Mouse (Mus musculus) heart, adult 2 months (tissue): ENCODE measurements around the gene Lyl1. TPM values are rescaled to one million over a fixed set of nuclear protein-coding genes. Genes with fewer than 3 reads are reported as not detected.
A peak's percentile ranks its signal among the peaks of the same experiment; 100 is the strongest.

Experiments used
- DNase-seq, 2 experiments: peaks; one replicate each; pipeline ENCODE4 v3.0.0; 2021
- H3K27ac ChIP-seq: fragments of 200-600 bp; 2 replicates; pipeline ENCODE4 v1.8.1; 2022
- H3K27me3 ChIP-seq: fragments of 200-500 bp; 2 replicates; pipeline ENCODE4 v1.6.1; 2012; ENCODE audit warnings: mild to moderate bottlenecking, low read length, inconsistent platforms, mixed read lengths; ENCODE audit not compliant: control insufficient read depth, insufficient read depth
- H3K36me3 ChIP-seq: fragments of 200-500 bp; 2 replicates; pipeline ENCODE4 v1.6.1; 2012; ENCODE audit warnings: low read length, inconsistent platforms; ENCODE audit not compliant: control insufficient read depth, insufficient read depth
- H3K4me1 ChIP-seq: fragments of 200-500 bp; 2 replicates; pipeline ENCODE4 v1.6.1; 2011; ENCODE audit warnings: low read length; ENCODE audit not compliant: control insufficient read depth, insufficient read depth
- H3K4me3 ChIP-seq: fragments of 200-600 bp; 2 replicates; pipeline ENCODE4 v1.8.1; 2022
- H3K79me2 ChIP-seq: fragments of 200-500 bp; replicated peaks from 2 replicates; pipeline ENCODE4 v1.6.1; 2012; ENCODE audit warnings: mild to moderate bottlenecking, inconsistent platforms, low read length, moderate library complexity, mixed read lengths; ENCODE audit not compliant: control insufficient read depth, insufficient read depth
- H3K9ac ChIP-seq: fragments of 200-500 bp; 2 replicates; pipeline ENCODE4 v1.6.1; 2012; ENCODE audit warnings: low read depth, mild to moderate bottlenecking, control low read depth, inconsistent platforms, low read length, mixed read lengths
- CTCF ChIP-seq: fragments of 200-600 bp; IDR thresholded peaks from 2 replicates; pipeline ENCODE4 v1.8.1; 2022; ENCODE audit warnings: antibody characterized with exemption, mild to moderate bottlenecking, moderate library complexity
- EP300 ChIP-seq: fragments of 200-500 bp; IDR thresholded peaks from 2 replicates; pipeline ENCODE4 v1.6.1; 2011; ENCODE audit warnings: low read depth, low read length, control low read depth; ENCODE audit not compliant: insufficient read depth
- POLR2A ChIP-seq: fragments of 200-500 bp; IDR thresholded peaks from 2 replicates; pipeline ENCODE4 v1.6.1; 2011; ENCODE audit warnings: mild to moderate bottlenecking, low read depth, low read length, control low read depth; ENCODE audit not compliant: insufficient read depth
- WGBS: fragments of 180-500 bp; shearing (Covaris S2); methylation state at CpG from one replicate; pipeline ENCODE4 v1.1.7; 2018; 5-methylcytosine and 5-hydroxymethylcytosine counted together
- intact Hi-C: fragments of 180-260 bp; cut with DNase I; formaldehyde crosslinking; loops from one replicate; pipeline ENCODE4 v1.15.1; 2025
- polyA plus RNA-seq: library from polyadenylated mRNA; depleted of rRNA; stranded (reverse); fragments of >200 nt; gene quantifications from 2 replicates; pipeline ENCODE4 v1.2.3, GENCODE M21; 2012
- total RNA-seq, 2 experiments: library from RNA; stranded (reverse); gene quantifications; 2 replicates each; pipeline ENCODE4 v1.2.3; 2021

The Lyl1 gene
- total and polyA plus RNA-seq, 3 experiments = 3.0 to 7.7 (median 3.7) TPM

DNA sequence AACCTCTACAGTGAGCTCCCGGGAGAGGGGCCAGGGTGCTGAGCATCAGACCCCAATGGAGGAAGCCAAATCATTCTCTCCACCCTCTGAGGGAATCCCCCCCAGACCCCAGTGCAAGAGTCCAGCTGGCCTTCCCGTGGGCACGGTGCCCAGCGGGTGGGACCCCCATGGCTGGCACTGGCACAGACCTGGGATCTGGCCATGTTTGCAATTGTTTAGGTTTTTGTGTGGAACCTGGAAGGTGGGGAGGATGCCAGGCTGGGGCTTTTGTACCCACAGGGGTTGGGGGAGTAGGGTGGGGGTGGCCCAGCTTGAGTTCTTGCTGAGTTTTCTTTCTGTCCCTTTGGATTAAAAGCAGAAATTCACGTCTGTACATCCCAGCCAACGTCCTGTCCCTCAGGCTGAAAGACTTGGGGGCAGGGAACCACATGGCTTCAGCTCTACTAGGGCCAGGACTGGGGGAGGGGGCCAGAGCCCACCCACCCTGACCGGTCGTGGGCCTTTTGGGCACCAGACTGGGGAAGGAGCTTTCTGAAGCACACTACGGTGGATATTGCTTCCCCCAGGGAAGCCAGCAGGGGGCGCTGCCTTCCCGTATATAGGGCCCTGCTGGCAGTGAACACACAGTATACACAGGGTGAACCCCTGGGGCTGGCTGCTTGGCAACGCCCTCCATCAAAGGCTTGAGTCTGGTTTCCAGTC is 7.7 kb downstream of the Lyl1 start:
- Histone ChIP-seq H3K27me3 (no peaks in the 10 kb centered on the region), H3K4me1 (peaks cover 16% of the 10 kb centered on the region), H3K9ac (no peak overlapping the region), H3K27ac (peak overlapping the region; percentile 7; the same call in 1 of the 2 replicates), H3K4me3 (no peak overlapping the region), H3K36me3 (no peaks in the 10 kb centered on the region), H3K79me2 (no peaks in the 10 kb centered on the region)
- peak; percentile 89 to 91 for DNase-seq
- TF ChIP-seq CTCF = peak; percentile 95
- peak; percentile 95 for TF ChIP-seq EP300
- no peak for TF ChIP-seq POLR2A
- intact Hi-C loops = loop anchor here (1.0 to 2.0 kb wide), 3 partner anchors 18 to 102 kb away; no protein-coding TSS in a partner anchor
- WGBS = 24% methylated on average over 12 of the region's 12 CpGs

DNA sequence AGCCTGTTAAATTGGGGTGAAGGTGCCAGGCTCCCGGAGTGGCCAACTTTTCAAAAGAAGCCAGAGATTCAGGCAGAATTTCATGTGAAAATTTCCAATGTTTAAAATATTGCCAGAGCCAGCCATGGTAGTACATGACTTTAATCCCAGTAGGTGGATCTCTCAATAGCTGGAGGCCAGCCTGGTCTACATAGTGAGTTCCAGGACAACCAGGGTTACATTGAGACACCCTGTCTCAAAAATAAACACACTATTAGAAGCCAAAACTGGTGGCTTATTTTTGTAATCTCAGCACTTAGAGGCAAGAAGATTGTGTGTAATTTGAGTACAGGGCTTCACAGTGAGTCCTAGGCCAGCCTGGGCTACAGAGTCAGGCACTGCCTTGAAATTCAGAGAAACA is 8.7 kb downstream of the Lyl1 start:
- 93% methylated on average over 1 of the region's 1 CpGs for WGBS
- no peaks in the 10 kb centered on the region for H3K36me3 ChIP-seq
- H3K27me3 ChIP-seq = no peaks in the 10 kb centered on the region
- intact Hi-C loops = loop anchor here (1.0 to 2.0 kb wide), 3 partner anchors 17 to 101 kb away; no protein-coding TSS in a partner anchor
- no peak for TF ChIP-seq EP300
- no peak for TF ChIP-seq CTCF
- H3K79me2 ChIP-seq = no peaks in the 10 kb centered on the region
- H3K4me3 ChIP-seq = no peak overlapping the region
- no peak overlapping the region for H3K9ac ChIP-seq
- H3K4me1 ChIP-seq = peaks cover 16% of the 10 kb centered on the region
- DNase-seq = no peak
- H3K27ac ChIP-seq = peak overlapping the region; percentile 34

GRCm38 (mm10) chr8:84711312-84711711 is 10.1 kb downstream of the Lyl1 start:
- Histone ChIP-seq H3K4me3 (no peak overlapping the region), H3K36me3 (no peaks in the 10 kb centered on the region), H3K27ac (peak overlapping the region; percentile 76), H3K79me2 (no peaks in the 10 kb centered on the region), H3K27me3 (no peaks in the 10 kb centered on the region), H3K9ac (no peak overlapping the region), H3K4me1 (peaks cover 15% of the 10 kb centered on the region)
- DNase-seq = no peak
- WGBS = 33% methylated on average over 3 of the region's 3 CpGs
- intact Hi-C loops = no loop called here
- TF ChIP-seq POLR2A (no peak), EP300 (no peak), CTCF (no peak)

- no peaks in the 10 kb centered on the region for H3K27me3 ChIP-seq
- H3K4me1 ChIP-seq = peaks cover 13% of the 10 kb centered on the region
- TF ChIP-seq POLR2A = no peak
- no peak for TF ChIP-seq EP300
- no peak for TF ChIP-seq CTCF
- DNase-seq = peak; percentile 73 to 76
- intact Hi-C loops = no loop called here
- no peak overlapping the region for H3K4me3 ChIP-seq
- peak overlapping the region; percentile 63; the same call in 1 of the 2 replicates for H3K9ac ChIP-seq
- peak overlapping the region; percentile 76 for H3K27ac ChIP-seq
- no peaks in the 10 kb centered on the region for H3K36me3 ChIP-seq
- no peaks in the 10 kb centered on the region for H3K79me2 ChIP-seq
- 40% methylated on average over 11 of the region's 11 CpGs for WGBS
Observed at GRCm38 (mm10) chr8:84711933-84712758, 10.9 kb downstream of the Lyl1 start.

GRCm38 (mm10) chr8:84712759-84713120 is 11.5 kb downstream of the Lyl1 start:
- intact Hi-C loops = no loop called here
- H3K27ac ChIP-seq = peak overlapping the region; percentile 75
- TF ChIP-seq POLR2A (no peak), CTCF (no peak), EP300 (no peak)
- no peaks in the 10 kb centered on the region for H3K79me2 ChIP-seq
- H3K4me3 ChIP-seq = no peak overlapping the region
- 26% methylated on average over 3 of the region's 3 CpGs for WGBS
- no peaks in the 10 kb centered on the region for H3K27me3 ChIP-seq
- DNase-seq = peak; percentile 48 to 66
- H3K36me3 ChIP-seq = no peaks in the 10 kb centered on the region
- H3K4me1 ChIP-seq = peaks cover 13% of the 10 kb centered on the region
- H3K9ac ChIP-seq = no peak overlapping the region

- intact Hi-C loops = no loop called here
- peaks cover 11% of the 10 kb centered on the region for H3K4me1 ChIP-seq
- TF ChIP-seq CTCF (no peak), EP300 (no peak), POLR2A (no peak)
- H3K4me3 ChIP-seq = no peak overlapping the region
- no peaks in the 10 kb centered on the region for H3K79me2 ChIP-seq
- 73% methylated on average over 4 of the region's 4 CpGs for WGBS
- DNase-seq = no peak
- 0 out of 2 replicates have a peak, but pooled peaks cover 2% of the 10 kb centered on the region for H3K36me3 ChIP-seq
- H3K27me3 ChIP-seq = no peaks in the 10 kb centered on the region
- peak overlapping the region; percentile 75 for H3K27ac ChIP-seq
- peak overlapping the region; percentile 12; the same call in 1 of the 2 replicates for H3K9ac ChIP-seq
Observed at GRCm38 (mm10) chr8:84713381-84713780, 12.1 kb downstream of the Lyl1 start.
